Mouse (Mus musculus) right cerebral cortex, postnatal 36 days (tissue): ENCODE measurements around the gene Islr.

Experiments used
- DNase-seq, 2 experiments: peaks; one replicate each; pipeline ENCODE4 v3.0.0; 2022; ENCODE audit warnings: low spot score in 2 of 2, mixed read lengths in 1 of 2

Islr gene

DNA sequence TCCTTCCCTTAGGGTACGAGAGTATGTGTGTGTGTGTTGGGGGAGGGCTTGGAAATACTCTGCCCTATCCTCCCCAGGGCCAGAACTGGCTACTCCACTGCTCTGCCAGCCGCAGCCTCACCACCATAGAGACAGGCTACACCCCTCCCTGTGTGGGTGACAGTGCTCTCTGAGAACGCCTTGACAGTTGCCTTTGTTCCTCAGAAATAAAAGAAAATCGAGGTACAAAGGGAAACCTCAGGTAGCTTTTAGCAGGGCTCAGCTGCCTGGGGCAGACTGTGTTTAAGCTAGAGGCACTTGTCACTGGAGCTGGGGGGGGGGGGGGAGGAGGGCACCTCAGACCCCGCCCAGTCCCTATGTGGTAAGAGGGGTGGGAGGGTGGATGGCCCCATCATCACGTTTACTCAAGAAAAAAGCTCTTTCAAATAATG, 91.8 kb downstream of the Islr start:
- DNase-seq: no peak

DNA sequence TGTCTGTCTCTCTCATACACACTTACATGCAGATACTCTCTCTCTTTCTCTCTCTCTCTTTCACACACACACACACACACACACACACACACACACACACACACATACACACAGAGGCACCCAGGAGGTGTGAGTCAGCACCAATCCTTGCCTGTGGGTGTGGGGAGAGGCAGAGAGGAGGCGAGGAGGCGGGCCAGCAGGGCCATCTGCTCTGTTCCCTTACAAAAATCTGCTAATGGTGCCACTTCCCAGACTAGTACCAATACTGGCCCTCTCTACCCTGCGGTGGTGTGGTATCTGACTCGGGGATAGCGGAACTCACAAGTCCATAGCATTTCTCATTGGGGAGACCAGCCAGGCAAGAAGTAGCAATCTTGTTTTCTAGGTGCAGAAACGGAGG, 92.7 kb downstream of the Islr start:
- peak; percentile 80 to 81 for DNase-seq

DNA sequence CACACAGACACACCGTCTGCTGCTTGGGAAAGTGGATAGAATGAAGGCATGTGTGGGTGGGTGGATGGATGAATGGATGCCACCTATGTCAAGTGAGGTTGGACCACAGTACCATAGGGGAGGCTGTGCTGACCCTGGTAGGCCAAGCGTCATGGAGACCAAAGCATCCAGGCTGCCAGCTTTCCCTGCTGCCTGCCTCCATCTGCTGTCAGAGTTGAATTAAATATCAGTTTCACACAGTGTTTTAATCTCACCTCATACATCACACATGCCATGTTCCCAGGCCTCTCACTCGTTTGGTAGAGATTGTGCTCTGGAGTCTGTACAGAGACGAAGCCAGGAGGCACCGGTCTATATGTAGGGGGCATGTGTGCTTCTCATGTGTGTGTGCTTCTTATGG, 93.3 kb downstream of the Islr start:
- no peak for DNase-seq

DNA sequence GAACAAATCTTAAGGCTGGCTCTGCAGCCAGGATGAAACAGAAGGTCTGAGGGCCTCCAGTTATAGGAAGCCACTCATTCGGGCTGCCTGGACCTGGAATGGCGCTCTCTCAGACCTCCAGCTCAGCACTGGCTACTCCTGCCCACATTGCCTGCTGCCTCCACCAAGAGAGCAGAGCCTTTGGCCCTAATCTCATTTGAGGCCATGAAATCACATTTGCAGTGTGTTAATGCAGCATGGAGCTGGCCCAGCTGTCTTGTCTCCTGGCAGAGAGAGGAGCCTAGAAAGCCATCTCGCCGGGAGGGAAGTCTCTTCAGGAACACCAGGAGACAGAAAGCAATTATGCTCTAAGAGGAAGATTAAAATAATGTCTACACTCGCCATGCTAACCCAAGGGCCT, 96.6 kb downstream of the Islr start:
- DNase-seq: no peak
